Mouse (Mus musculus) right cerebral cortex, postnatal 4 days (tissue): ENCODE measurements around the gene Mfsd14b.

Source experiments
- DNase-seq: peaks from one replicate; pipeline ENCODE4 v3.0.0-alpha.2; 2022

Mfsd14b gene

GRCm38 (mm10) chr13:65112459-65113110 lies at the start of gene Mfsd14b:
Mfsd14b (minus strand) TSS chr13:65112975.
- peak; percentile 84 for DNase-seq

GRCm38 (mm10) chr13:65149940-65150339 lies 37.2 kb upstream of the Mfsd14b start, which contains the start of gene Olfr466:
Olfr466 (plus strand) TSS chr13:65150240.
- DNase-seq = no peak

- DNase-seq = no peak
Observed at GRCm38 (mm10) chr13:65137789-65138188, 25.0 kb upstream of the Mfsd14b start, which contains the start of gene Olfr465-ps1. Olfr465-ps1 (plus strand) TSS chr13:65138089.

GRCm38 (mm10) chr13:65127063-65127847 lies 14.5 kb upstream of the Mfsd14b start:
- DNase-seq = no peak

GRCm38 (mm10) chr13:65122111-65122510 lies 9.3 kb upstream of the Mfsd14b start:
- no peak for DNase-seq

- DNase-seq = no peak
Observed at GRCm38 (mm10) chr13:65120984-65121383, 8.2 kb upstream of the Mfsd14b start.

- no peak for DNase-seq
Observed at GRCm38 (mm10) chr13:65113239-65113638, 464 bp upstream of the Mfsd14b start.

- no peak for DNase-seq
Observed at GRCm38 (mm10) chr13:65111961-65112360, 814 bp downstream of the Mfsd14b start.

- no peak for DNase-seq
Observed at GRCm38 (mm10) chr13:65101232-65101631, 11.5 kb downstream of the Mfsd14b start.

GRCm38 (mm10) chr13:65100678-65101077 lies 12.1 kb downstream of the Mfsd14b start:
- no peak for DNase-seq

GRCm38 (mm10) chr13:65097018-65097417 lies 15.8 kb downstream of the Mfsd14b start:
- no peak for DNase-seq

- no peak for DNase-seq
Observed at GRCm38 (mm10) chr13:65095923-65096322, 16.9 kb downstream of the Mfsd14b start.

- DNase-seq = no peak
Observed at GRCm38 (mm10) chr13:65069969-65070368, 42.8 kb downstream of the Mfsd14b start.

GRCm38 (mm10) chr13:65052660-65053059 lies 60.1 kb downstream of the Mfsd14b start, which contains the start of gene Prss47:
Prss47 (minus strand) TSS chr13:65052760.
- no peak for DNase-seq

- no peak for DNase-seq
Observed at GRCm38 (mm10) chr13:65035057-65035456, 77.7 kb downstream of the Mfsd14b start.

GRCm38 (mm10) chr13:65032758-65033157 lies 80.0 kb downstream of the Mfsd14b start, which contains the start of gene Spata31d1c:
Spata31d1c (plus strand) TSS chr13:65033058.
- no peak for DNase-seq
